Comparison of ENCODE assay signal across 12 mouse cellular contexts in the genomic region with DNA sequence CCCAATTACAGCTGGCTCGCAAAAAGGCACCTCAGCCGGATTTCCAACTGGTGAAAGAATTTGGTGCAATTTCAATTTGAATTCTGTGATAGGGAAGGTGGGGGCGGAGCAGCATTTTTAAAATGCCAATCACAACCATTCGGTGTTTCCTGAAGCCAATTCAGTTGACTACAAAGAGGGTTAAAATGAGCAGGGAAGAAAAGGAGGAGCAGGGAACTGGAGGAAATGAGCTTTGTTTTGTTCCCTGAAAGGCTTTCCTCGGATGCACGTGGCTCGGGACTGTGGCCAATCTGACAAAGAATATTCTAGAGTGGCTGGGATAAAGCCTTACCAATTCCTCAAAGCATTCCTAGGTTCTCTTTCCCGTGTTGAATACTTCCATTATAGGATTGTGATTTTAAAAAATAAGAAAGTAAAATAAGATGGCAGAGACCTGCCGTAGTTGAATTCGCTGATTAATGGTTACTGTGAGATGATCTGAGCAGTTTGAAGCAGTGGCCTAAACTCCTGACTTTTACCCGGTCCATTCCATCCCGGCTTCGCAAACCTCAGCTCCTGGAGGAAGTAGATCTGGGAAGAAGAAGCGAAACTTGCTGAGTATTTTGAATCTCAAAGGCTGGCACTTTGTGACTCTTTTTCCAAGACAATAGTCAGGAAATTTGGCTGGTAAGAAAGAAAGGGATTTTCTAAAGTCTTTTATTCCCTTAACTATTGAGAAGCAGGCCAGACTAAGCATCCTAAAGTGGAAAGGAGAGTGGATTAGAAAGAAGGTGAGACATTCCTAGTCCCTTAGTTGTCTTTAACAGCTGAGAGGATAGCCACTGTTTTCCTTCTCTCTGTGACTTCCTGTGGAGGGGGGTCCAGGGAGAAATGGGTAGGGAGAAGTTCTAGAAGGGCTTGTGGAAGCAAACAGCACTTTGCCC.
DNase-seq lines count a peak whose midpoint lies in the region; ATAC-seq lines count a peak whose summit lies in the region.
"Had no signal": no experiment of that assay in that cellular context is flagged by ENCODE, and none has a peak within 500 bp of the region (broad histone marks: within the 10 kb centered on the region; RNA-seq: fewer than 3 reads in every experiment).

No protein-coding gene starts in this region.

- H3K9me3 ChIP-seq in intestine, embryonic 14.5 days (ENCODE audit: control insufficient read depth, low read length) = no peaks in the 10 kb centered on the region
- no peaks in the 10 kb centered on the region for H3K9me3 ChIP-seq in intestine, embryonic 16.5 days (ENCODE audit: control insufficient read depth, low read length)
- no peaks in the 10 kb centered on the region for H3K9me3 ChIP-seq in heart, embryonic 12.5 days (replicated peaks)
- no peaks in the 10 kb centered on the region for H3K9me3 ChIP-seq in limb, embryonic 10.5 days (replicated peaks)
- H3K9me3 ChIP-seq: limb, embryonic 12.5 days; neural tube, embryonic 13.5 days had no signal

- DNase-seq in intestine, embryonic 14.5 days (ENCODE audit: low spot score) = peak; percentile 49
- DNase-seq in ZHBTc4 (ENCODE audit: low read depth, low spot score) = peak; percentile 91
- no peak for DNase-seq in limb, embryonic 10.5 days (ENCODE audit: low spot score)
- no peak for DNase-seq in yolk sac, embryonic 10.5 days (ENCODE audit: low spot score)
- no peak for DNase-seq in left cerebral cortex, postnatal 36 days (ENCODE audit: low spot score in 2 of 2)
- no peak for DNase-seq in right cerebral cortex, postnatal 10 days (ENCODE audit: low spot score in 2 of 2)
- DNase-seq: cerebellum, adult 9-10 months had no signal

- no peak overlapping the region for H3K27ac ChIP-seq in intestine, embryonic 14.5 days (ENCODE audit: low read depth)
- H3K27ac ChIP-seq in intestine, embryonic 16.5 days (ENCODE audit: low read length) = no peak overlapping the region
- peak overlapping the region; percentile 37; the same call in 1 of the 2 replicates for H3K27ac ChIP-seq in heart, embryonic 12.5 days (ENCODE audit: poor library complexity, severe bottlenecking)
- H3K27ac ChIP-seq in limb, embryonic 10.5 days = 0 out of 2 replicates have a peak overlapping the region, but pooled peaks have one; percentile 14
- H3K27ac ChIP-seq: limb, embryonic 12.5 days; neural tube, embryonic 13.5 days had no signal

- no peak for ATAC-seq in intestine, embryonic 14.5 days (replicated peaks; ENCODE audit: low FRiP score, low TSS enrichment, low read depth)
- ATAC-seq in intestine, embryonic 16.5 days = no peak
- ATAC-seq in heart, embryonic 12.5 days (ENCODE audit: insufficient number of reproducible peaks, low FRiP score) = no peak

- peaks cover 20% of the 10 kb centered on the region for H3K4me1 ChIP-seq in intestine, embryonic 14.5 days (replicated peaks; ENCODE audit: control insufficient read depth, insufficient read depth, low read length)
- H3K4me1 ChIP-seq in intestine, embryonic 16.5 days (ENCODE audit: control insufficient read depth, insufficient read depth, low read length) = peaks cover 11% of the 10 kb centered on the region
- peaks cover 19% of the 10 kb centered on the region; the same call in 1 of the 2 replicates for H3K4me1 ChIP-seq in heart, embryonic 12.5 days (replicated peaks)
- peaks cover 14% of the 10 kb centered on the region for H3K4me1 ChIP-seq in limb, embryonic 10.5 days

- no peaks in the 10 kb centered on the region for H3K27me3 ChIP-seq in intestine, embryonic 14.5 days (replicated peaks; ENCODE audit: control insufficient read depth, insufficient read depth, low read length)
- H3K27me3 ChIP-seq in intestine, embryonic 16.5 days (replicated peaks; ENCODE audit: control insufficient read depth, insufficient read depth, low read length) = no peaks in the 10 kb centered on the region
- H3K27me3 ChIP-seq in heart, embryonic 12.5 days (replicated peaks) = no peaks in the 10 kb centered on the region
- no peaks in the 10 kb centered on the region for H3K27me3 ChIP-seq in limb, embryonic 10.5 days (ENCODE audit: low read depth, poor library complexity, severe bottlenecking)
- H3K27me3 ChIP-seq: limb, embryonic 12.5 days had no signal

- intact Hi-C loops in left cerebral cortex, postnatal 36 days (cut with DNase I) = loop anchor here (10.0 kb wide), 1 partner anchor 225 kb away; a partner anchor contains a TSS

- no peak overlapping the region for H3K9ac ChIP-seq in intestine, embryonic 14.5 days (ENCODE audit: low read length)
- H3K9ac ChIP-seq in intestine, embryonic 16.5 days (ENCODE audit: low read depth, low read length) = no peak overlapping the region
- H3K9ac ChIP-seq in heart, embryonic 12.5 days = no peak overlapping the region
- H3K9ac ChIP-seq: limb, embryonic 12.5 days; neural tube, embryonic 13.5 days had no signal

- H3K4me3 ChIP-seq in intestine, embryonic 14.5 days (ENCODE audit: low read depth, low read length) = no peak overlapping the region
- no peak overlapping the region for H3K4me3 ChIP-seq in intestine, embryonic 16.5 days (ENCODE audit: low read length)
- no peak overlapping the region for H3K4me3 ChIP-seq in heart, embryonic 12.5 days
- no peak overlapping the region for H3K4me3 ChIP-seq in limb, embryonic 10.5 days
- H3K4me3 ChIP-seq: limb, embryonic 12.5 days; neural tube, embryonic 13.5 days had no signal

- 62% methylated on average over 14 of the region's 14 CpGs for WGBS in intestine, embryonic 14.5 days
- WGBS in intestine, embryonic 16.5 days = 64% methylated on average over 14 of the region's 14 CpGs
- 49% methylated on average over 14 of the region's 14 CpGs for WGBS in heart, embryonic 12.5 days
- WGBS in limb, embryonic 10.5 days = 50% methylated on average over 14 of the region's 14 CpGs

- no peak overlapping the region for H3K4me2 ChIP-seq in intestine, embryonic 14.5 days (ENCODE audit: low read length)
- no peak overlapping the region for H3K4me2 ChIP-seq in intestine, embryonic 16.5 days (ENCODE audit: low read depth, low read length)
- H3K4me2 ChIP-seq in heart, embryonic 12.5 days = no peak overlapping the region
- H3K4me2 ChIP-seq: limb, embryonic 12.5 days; neural tube, embryonic 13.5 days had no signal

- H3K36me3 ChIP-seq in intestine, embryonic 14.5 days (ENCODE audit: control insufficient read depth, insufficient read depth, low read length) = no peaks in the 10 kb centered on the region
- H3K36me3 ChIP-seq in intestine, embryonic 16.5 days (ENCODE audit: control insufficient read depth, insufficient read depth, low read length) = no peaks in the 10 kb centered on the region
- no peaks in the 10 kb centered on the region for H3K36me3 ChIP-seq in heart, embryonic 12.5 days
- H3K36me3 ChIP-seq in limb, embryonic 10.5 days = no peaks in the 10 kb centered on the region
- H3K36me3 ChIP-seq: G1E; limb, embryonic 12.5 days; neural tube, embryonic 13.5 days had no signal

Comparison
In these comparisons a context has a peak if more than half of its experiments do, and no peak if none do; other contexts are left out.
1. DNase-seq: peak in intestine, embryonic 14.5 days (single experiment) and ZHBTc4 (single experiment); none in limb, embryonic 10.5 days (single experiment), yolk sac, embryonic 10.5 days (single experiment), left cerebral cortex, postnatal 36 days (0 of 2) and right cerebral cortex, postnatal 10 days (0 of 2).
2. H3K27ac ChIP-seq: peak in heart, embryonic 12.5 days (single experiment) and limb, embryonic 10.5 days (single experiment); none in intestine, embryonic 14.5 days (single experiment) and intestine, embryonic 16.5 days (single experiment).